Mouse (Mus musculus): ENCODE data around the gene Shisa9.

The Shisa9 gene

DNA sequence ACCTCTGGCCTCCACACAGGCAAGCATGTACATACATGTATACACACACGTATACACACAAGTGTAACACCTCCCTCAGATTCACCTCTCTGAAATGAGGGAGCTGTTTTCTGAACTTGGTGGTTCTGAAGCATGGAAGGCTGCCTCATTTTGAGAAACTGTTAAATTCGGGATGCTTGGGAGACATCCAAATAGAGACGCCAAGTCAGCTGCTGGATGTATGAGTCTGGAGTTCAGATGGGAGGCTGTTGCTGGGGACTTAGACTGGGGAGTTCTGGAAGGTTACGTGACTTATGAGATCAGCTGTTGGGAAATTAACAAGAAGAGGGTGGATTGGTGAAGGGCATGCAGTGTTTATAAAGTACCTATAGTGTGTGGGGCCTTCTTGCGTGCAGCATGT is 88.7 kb downstream of the Shisa9 start:
- CTCF ChIA-PET = no interaction called here

- CTCF ChIA-PET = no interaction called here
Measured at GRCm38 (mm10) chr16:12076270-12076669, 92.4 kb downstream of the Shisa9 start.

GRCm38 (mm10) chr16:12076700-12077099 is 92.8 kb downstream of the Shisa9 start:
- CTCF ChIA-PET = no interaction called here

DNA sequence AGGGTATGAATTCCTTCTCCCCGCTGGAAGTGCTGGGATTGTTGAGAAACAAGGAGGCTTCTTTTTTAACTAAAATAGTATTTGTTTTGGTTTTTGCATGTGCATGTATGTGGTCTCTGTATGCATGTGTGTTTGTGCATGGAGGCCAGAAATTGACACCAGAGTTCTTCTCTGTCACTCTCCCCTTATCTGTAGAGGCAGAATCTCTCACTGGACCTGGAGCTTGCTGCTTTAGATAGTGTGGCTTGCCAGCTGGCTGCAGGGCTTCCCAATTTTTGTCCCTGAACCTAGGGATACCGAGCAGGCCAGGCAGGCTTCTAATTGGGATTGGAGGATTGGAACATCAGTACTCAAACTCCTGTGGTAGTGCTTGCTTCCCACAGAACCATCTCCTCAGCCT is 99.2 kb downstream of the Shisa9 start:
- CTCF ChIA-PET = no interaction called here

DNA sequence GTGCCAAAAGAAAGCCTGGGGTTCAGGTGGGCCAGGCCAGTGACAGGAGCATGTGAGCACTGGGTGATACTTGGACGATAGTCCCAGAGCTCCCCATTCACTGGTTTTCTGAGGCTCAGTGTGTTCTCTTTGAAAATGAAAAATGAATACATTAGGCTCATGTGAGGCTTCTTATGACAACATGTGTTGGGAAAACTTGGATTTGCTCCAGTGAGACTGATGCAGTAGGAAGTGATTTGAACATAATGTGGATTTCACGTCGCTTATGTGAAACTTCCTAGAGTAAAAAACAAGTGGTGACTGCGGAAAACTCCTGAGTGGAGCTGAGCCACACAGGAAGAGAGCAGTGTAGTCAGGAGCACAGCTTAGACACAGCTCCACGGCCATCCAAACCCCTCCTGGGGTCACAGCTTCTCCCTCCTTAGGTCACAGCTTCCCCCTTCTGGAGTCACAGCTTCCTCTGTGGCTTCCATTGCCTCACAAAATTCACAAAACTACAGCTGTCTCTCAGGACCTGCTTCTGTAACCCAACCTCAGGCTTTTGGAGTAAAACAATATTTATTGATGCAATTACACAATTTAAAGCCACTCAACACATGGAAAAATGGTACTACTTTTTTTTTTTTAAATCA is 106.8 kb downstream of the Shisa9 start:
- CTCF ChIA-PET = no interaction called here

DNA sequence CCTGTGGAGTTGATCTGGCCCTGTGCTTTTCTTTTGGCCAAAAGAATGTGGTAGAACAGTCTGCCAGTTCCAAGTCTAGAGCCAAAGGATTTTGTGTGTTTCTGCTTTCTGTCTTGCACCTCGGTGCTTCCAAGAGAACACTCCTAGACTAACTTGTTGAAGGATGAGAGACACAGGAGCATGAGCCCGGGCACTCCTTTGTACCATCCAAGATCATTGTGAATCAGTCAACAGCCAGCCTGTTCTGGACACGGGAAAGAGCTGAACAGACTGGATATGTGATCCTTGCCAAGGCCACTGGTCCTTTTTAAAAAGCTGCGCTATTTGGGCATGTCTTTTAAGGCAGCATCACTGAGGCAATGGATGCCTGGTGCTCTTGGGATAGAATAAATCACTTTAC is 109.3 kb downstream of the Shisa9 start:
- CTCF ChIA-PET = no interaction called here

GRCm38 (mm10) chr16:12094784-12095315 is 110.9 kb downstream of the Shisa9 start:
- CTCF ChIA-PET = no interaction called here

DNA sequence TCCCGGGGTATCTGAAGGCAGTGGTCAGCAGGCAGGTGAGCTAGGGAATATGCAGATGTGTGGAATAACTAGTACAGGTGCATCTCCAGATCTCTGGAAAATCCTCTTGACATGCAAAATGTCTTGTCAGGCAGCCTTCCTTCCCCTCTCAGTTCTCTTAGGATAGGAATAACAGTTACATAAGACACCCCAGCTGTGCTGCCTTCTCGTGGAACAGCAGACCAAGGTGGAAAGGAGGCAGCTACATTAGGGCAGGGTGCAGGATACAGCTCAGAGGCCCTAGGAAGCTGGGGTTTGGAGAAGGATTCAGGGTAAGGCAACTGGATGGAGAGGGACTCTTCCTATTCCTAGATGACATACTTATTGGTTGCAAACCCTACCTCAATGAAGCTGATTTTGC is 111.5 kb downstream of the Shisa9 start:
- CTCF ChIA-PET = no interaction called here

- CTCF ChIA-PET = no interaction called here
Measured at GRCm38 (mm10) chr16:12108436-12108835, 124.5 kb downstream of the Shisa9 start.

DNA sequence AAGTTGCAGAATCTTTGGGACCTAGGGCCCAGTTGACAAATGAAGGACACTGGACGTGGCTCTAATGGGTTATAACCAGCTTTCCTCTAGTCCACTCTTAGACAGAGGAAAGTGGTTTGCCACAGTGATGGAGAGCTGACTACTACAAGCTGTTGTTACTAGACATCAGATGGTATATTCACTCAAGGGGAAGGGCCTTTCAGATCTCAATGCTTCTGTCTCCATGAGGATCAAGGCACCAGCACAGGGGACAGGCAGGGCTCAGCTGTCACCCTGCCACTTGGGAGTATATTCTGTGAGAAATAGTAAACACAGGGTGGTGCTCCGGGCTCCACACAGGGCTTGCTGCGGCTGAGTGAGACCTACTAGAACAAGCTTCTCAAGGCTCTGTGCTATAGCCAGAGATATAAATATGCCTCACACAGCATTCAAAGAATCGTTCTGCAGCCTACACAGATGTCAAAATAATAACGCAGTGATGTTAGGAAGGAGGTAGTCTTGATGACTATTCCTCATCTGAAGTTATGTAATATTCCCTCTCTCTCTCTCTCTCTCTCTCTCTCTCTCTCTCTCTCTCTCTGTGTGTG is 127.0 kb downstream of the Shisa9 start:
- CTCF ChIA-PET = no interaction called here

- CTCF ChIA-PET = no interaction called here
Measured at GRCm38 (mm10) chr16:12114396-12114795, 130.5 kb downstream of the Shisa9 start.

DNA sequence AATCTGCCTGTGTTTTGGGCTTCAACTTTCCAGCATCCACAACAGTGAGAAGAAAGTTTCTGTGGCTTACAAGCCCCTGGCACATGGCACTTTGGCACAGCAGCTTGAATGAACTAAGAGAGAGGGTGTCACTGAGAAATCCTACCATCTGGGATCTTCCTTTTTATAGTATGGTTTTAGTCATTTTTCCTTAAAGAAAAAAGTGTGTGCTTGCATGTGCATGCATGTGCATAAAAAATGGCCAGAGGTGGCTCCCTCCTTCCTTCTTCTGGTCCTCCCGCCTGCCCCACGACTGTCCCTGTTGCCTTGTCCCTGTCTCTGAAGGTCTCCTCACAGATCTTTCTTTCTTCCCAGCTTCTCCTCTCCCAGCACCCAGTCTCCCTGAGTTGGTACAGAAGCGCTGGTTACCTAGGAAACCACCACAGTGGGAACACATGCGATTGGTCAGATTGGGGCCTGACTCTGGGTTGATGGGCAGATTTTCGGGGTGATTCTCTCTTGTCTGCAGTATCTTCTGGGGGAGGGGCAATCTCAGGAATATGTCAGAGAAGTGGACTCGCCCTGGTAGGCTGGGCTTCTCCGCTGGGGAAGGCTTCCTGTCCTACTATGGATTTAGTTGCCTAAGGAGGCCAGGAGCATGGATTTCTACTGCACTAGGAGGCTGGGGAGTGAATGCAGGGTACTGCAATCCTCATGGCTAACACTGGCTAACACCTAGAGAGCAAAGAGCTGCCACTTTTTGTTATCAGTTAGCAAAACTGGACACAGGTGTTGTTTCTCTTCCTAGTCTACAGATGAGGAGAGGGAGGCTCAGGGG is 131.3 kb downstream of the Shisa9 start:
- CTCF ChIA-PET = no interaction called here

DNA sequence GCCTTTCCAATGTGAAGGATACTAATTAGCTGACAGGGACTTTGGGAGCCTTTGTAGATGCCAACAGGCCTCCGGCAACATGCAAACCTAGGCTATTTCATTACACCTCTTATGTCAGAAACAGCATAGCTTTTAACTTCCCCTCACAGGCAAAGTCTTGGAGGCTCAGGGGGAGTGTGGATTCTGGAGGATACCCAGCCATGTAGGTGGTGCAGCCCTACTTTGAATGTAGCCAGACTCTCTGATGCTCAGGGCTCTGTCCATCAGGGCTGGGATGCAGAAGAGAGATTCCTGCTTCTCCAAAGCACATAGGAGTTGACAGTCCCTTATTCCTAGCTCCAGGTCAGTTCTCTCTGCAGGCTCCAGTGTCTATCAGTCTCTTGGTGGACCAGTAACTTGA is 133.0 kb downstream of the Shisa9 start:
- CTCF ChIA-PET = no interaction called here

DNA sequence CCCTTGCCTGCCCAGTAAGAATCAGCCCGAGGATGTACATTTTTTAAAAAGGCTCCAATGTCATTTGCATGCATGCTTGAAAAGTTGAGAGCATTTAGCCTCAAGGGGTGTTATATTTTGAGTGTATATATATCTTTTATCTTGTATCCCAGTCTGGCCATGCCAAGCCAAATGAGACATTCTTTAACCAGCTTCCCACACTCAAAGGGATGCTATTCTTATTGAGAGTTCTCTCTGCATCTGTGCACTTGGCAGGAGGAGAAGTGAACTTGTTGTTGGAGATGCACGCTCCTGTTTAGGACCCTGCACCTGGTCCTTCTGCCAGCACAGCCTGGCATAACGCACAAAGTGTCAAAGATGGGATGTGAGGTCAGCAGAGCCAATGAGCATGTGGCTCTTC is 135.6 kb downstream of the Shisa9 start:
- CTCF ChIA-PET = no interaction called here

DNA sequence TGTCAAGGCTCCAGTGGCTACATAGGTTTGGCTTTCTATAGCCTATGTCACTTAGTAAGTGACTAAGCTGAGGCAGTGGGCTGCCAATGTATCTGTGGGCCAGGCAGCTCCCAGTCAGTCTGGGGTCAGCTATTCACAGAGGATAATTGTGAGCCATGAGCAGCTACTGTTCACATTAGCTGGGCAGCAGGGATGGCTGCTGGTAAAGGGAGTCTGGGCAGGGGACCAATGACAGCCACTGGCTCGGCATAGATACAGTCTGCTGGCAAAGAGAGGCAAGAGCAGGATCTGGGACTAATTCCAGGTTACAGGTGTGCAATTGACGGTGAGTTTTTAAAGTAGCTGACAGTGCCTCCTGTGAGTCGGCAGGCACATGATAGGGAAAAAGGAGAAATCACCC is 145.9 kb downstream of the Shisa9 start:
- CTCF ChIA-PET = no interaction called here

- CTCF ChIA-PET = no interaction called here
Measured at GRCm38 (mm10) chr16:12146666-12147065, 162.8 kb downstream of the Shisa9 start.

DNA sequence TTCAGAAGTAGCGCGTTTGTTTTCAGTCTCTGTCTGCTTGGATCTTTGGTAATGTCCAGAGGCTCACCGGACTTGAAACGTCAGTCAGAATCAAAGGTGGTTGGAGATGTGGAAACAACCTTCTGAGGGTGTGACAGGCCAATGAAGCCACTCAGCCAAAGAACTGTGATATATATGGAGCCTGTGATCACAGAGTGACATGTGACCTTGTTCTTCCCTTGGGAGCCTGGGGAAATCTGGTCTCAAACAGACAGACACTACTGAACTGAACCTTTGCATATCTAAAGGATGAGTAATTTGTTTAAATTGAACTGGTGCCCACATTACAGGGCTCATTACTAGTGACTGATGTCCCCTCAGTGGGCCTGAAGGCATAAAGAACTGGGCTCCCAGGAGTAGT is 168.1 kb downstream of the Shisa9 start:
- CTCF ChIA-PET = no interaction called here

- CTCF ChIA-PET = no interaction called here
Measured at GRCm38 (mm10) chr16:12154476-12154875, 170.6 kb downstream of the Shisa9 start.

GRCm38 (mm10) chr16:12173482-12174041 is 189.6 kb downstream of the Shisa9 start:
- CTCF ChIA-PET = no interaction called here

- CTCF ChIA-PET = no interaction called here
Measured at GRCm38 (mm10) chr16:12178031-12178430, 194.1 kb downstream of the Shisa9 start.

GRCm38 (mm10) chr16:12189739-12190138 is 205.8 kb downstream of the Shisa9 start:
- CTCF ChIA-PET = no interaction called here

DNA sequence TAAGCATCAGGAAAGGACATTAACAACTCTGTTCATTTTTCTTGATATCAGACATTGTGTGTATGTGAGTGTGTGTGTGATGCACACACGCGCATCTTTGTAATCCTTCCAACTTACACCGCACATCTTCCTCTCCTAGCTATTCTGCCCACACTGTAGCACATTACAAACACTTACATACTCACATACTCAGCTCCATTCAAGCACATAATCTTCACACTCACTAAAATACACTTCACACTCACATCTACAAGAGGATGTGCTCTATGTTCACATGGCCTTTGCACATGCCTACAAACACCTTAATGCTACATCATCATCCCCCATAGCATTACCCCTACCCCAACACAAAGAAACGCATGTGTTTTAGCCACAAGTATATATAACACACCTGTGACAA is 212.9 kb downstream of the Shisa9 start:
- CTCF ChIA-PET = no interaction called here

DNA sequence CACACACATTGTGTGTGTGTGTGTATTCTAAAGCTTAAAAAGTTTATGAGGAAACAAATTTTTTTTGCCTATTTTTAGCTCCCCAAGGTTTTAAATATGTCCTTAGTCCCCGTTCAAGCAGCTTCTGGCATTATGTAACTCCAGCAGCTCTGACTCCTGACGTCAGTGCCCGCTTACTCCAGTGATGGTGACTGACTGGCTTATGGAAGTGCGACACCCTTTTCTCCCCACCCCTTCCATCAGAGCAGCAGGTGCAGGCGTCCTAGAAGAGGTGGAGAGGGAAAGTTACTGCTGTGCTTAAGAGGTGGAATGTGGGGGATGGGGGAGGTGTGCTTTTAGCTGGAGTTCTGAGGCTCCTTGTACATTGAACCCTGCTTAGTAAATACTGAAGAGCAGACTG is 213.7 kb downstream of the Shisa9 start:
- CTCF ChIA-PET = no interaction called here

All from spleen, embryonic (tissue).